Mouse (Mus musculus) kidney, adult 2 months (tissue): ENCODE data around the gene Dapk3. TPM values are rescaled to one million over a fixed set of nuclear protein-coding genes. Genes with fewer than 3 reads are reported as not detected.
"Not testable (repeated sequence)": the region's sequence is repeated elsewhere in the genome, so short reads cannot be mapped to it uniquely, and the experiment has no call there.

Source experiments
- DNase-seq: peaks from one replicate; pipeline ENCODE4 v3.0.0; 2021
- H3K27ac ChIP-seq: fragments of 200-500 bp; 2 replicates; pipeline ENCODE4 v1.5.1; 2012; ENCODE audit warnings: low read depth, low read length, control low read depth, inconsistent platforms; ENCODE audit not compliant: insufficient read depth
- H3K27me3 ChIP-seq: fragments of 200-500 bp; replicated peaks from 2 replicates; pipeline ENCODE4 v1.6.1; 2012; ENCODE audit warnings: mild to moderate bottlenecking, moderate library complexity, low read length, inconsistent platforms; ENCODE audit not compliant: control insufficient read depth, insufficient read depth
- H3K36me3 ChIP-seq: fragments of 200-500 bp; 2 replicates; pipeline ENCODE4 v1.6.1; 2012; ENCODE audit warnings: mild to moderate bottlenecking, moderate library complexity, low read length, inconsistent platforms; ENCODE audit not compliant: control insufficient read depth, insufficient read depth
- H3K4me1 ChIP-seq: fragments of 200-500 bp; 2 replicates; pipeline ENCODE4 v1.6.1; 2011; ENCODE audit warnings: low read length; ENCODE audit not compliant: control insufficient read depth, insufficient read depth
- H3K4me3 ChIP-seq: fragments of 200-500 bp; 2 replicates; pipeline ENCODE4 v1.5.1; 2011; ENCODE audit warnings: mild to moderate bottlenecking, low read depth, low read length, control low read depth; ENCODE audit not compliant: insufficient read depth
- CTCF ChIP-seq: fragments of 200-500 bp; conservative IDR thresholded peaks from 2 replicates; pipeline ENCODE4 v1.5.1; 2011; ENCODE audit warnings: low read depth, mild to moderate bottlenecking, control low read depth, low read length, moderate library complexity, mixed read lengths; ENCODE audit not compliant: insufficient read depth, insufficient read length
- POLR2A ChIP-seq: fragments of 200-500 bp; IDR thresholded peaks from one replicate; pipeline ENCODE4 v1.6.1; 2011; ENCODE audit warnings: low read depth, low read length, control low read depth
- WGBS: fragments of 180-500 bp; shearing (Covaris S2); methylation state at CpG from one replicate; pipeline ENCODE4 v1.1.7; 2018; 5-methylcytosine and 5-hydroxymethylcytosine counted together
- polyA plus RNA-seq: library from polyadenylated mRNA; depleted of rRNA; stranded (reverse); fragments of >200 nt; gene quantifications from 2 replicates; pipeline ENCODE4 v1.2.3, GENCODE M21; 2012

Gene Dapk3
- polyA plus RNA-seq, 1 experiment: 52.9 TPM

GRCm38 (mm10) chr10:81174617-81175344, 8.0 kb upstream of the Dapk3 start:
- Histone ChIP-seq H3K36me3 (peaks cover 7% of the 10 kb centered on the region), H3K4me3 (peak overlapping the region; percentile 25; the same call in 1 of the 2 replicates), H3K27me3 (no peaks in the 10 kb centered on the region), H3K27ac (peak overlapping the region; percentile 83; the same call in 1 of the 2 replicates), H3K4me1 (peaks cover 16% of the 10 kb centered on the region; the same call in 1 of the 2 replicates)
- DNase-seq: peak; percentile 91
- TF ChIP-seq POLR2A (no peak), CTCF (peak; percentile 97)
- 5% methylated on average over 29 of the region's 29 CpGs for WGBS

GRCm38 (mm10) chr10:81175345-81175701, 7.5 kb upstream of the Dapk3 start:
- H3K27me3 ChIP-seq, H3K4me3 ChIP-seq, DNase-seq, H3K36me3 ChIP-seq: not testable (repeated sequence)
- Histone ChIP-seq H3K27ac (peak overlapping the region; percentile 83), H3K4me1 (peaks cover 16% of the 10 kb centered on the region; the same call in 1 of the 2 replicates)
- WGBS: 6% methylated on average over 4 of the region's 4 CpGs

- peak overlapping the region; percentile 36 for H3K4me3 ChIP-seq
- under 1% methylated on average over 13 of the region's 13 CpGs for WGBS
- no peak for DNase-seq
- H3K4me1 ChIP-seq: peaks cover 16% of the 10 kb centered on the region; the same call in 1 of the 2 replicates
- H3K36me3 ChIP-seq: peaks cover 10% of the 10 kb centered on the region
- no peak for TF ChIP-seq POLR2A
- no peak for TF ChIP-seq CTCF
- no peaks in the 10 kb centered on the region for H3K27me3 ChIP-seq
- H3K27ac ChIP-seq: peak overlapping the region; percentile 83
Measured at GRCm38 (mm10) chr10:81175936-81176465, 6.8 kb upstream of the Dapk3 start.

GRCm38 (mm10) chr10:81176466-81177271, 6.1 kb upstream of the Dapk3 start, which contains the start of gene Eef2:
Eef2 (plus strand) TSS chr10:81176631.
- no peaks in the 10 kb centered on the region for H3K27me3 ChIP-seq
- peak; percentile 100 for DNase-seq
- peak within 1 kb of the TSS; percentile 72 for H3K4me3 ChIP-seq
- peaks cover 14% of the 10 kb centered on the region for H3K36me3 ChIP-seq
- WGBS: under 1% methylated on average over 77 of the region's 77 CpGs
- H3K4me1 ChIP-seq: peaks cover 16% of the 10 kb centered on the region; the same call in 1 of the 2 replicates
- no peak for TF ChIP-seq CTCF
- peak; percentile 99 for TF ChIP-seq POLR2A
- H3K27ac ChIP-seq: peak within 1 kb of the TSS; percentile 93

GRCm38 (mm10) chr10:81177491-81177925, 5.3 kb upstream of the Dapk3 start:
- Histone ChIP-seq H3K27ac (peak overlapping the region; percentile 93), H3K4me3 (peak overlapping the region; percentile 72), H3K36me3 (peaks cover 16% of the 10 kb centered on the region), H3K27me3 (no peaks in the 10 kb centered on the region), H3K4me1 (peaks cover 16% of the 10 kb centered on the region; the same call in 1 of the 2 replicates)
- TF ChIP-seq CTCF: no peak
- TF ChIP-seq POLR2A: no peak
- peak; percentile 63 for DNase-seq
- 3% methylated on average over 16 of the region's 16 CpGs for WGBS

- Histone ChIP-seq H3K4me3 (peak overlapping the region; percentile 72), H3K27ac (no peak overlapping the region), H3K27me3 (no peaks in the 10 kb centered on the region), H3K36me3 (peaks cover 16% of the 10 kb centered on the region), H3K4me1 (peaks cover 16% of the 10 kb centered on the region; the same call in 1 of the 2 replicates)
- no peak for DNase-seq
- no peak for TF ChIP-seq CTCF
- TF ChIP-seq POLR2A: no peak
- WGBS: 38% methylated on average over 14 of the region's 14 CpGs
Measured at GRCm38 (mm10) chr10:81177958-81178712, 4.7 kb upstream of the Dapk3 start.
